Mouse (Mus musculus): ENCODE data around the gene Tmtc2.

The Tmtc2 gene

GRCm38 (mm10) chr10:105573908-105574694 lies at the start of gene Tmtc2:
Gene Tmtc2, minus strand, starts transcription at chr10:105574451.
- peak; percentile 95 for DNase-seq

- DNase-seq, result no peak
Observed at GRCm38 (mm10) chr10:105612117-105612516, 37.9 kb upstream of the Tmtc2 start.

DNA sequence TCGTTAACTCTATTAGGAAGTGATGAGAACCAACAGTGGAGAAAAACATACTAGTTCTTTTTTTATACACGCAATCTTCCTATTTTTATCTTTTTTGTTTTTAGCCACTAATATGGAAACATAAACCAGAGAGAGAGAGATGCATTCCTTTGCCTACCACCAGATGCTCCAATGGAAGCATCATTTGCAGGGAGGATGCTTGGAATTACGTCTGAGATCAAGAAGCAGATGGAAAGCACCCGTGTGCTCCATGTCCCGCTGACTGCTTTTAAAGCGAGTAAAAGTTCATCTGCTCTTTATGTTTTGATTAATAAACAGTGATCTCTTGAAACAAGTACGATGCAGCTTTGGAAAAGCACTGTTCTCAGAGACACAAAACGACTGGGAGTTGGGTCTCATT lies 24.6 kb upstream of the Tmtc2 start:
- no peak for DNase-seq

GRCm38 (mm10) chr10:105597226-105597625 lies 23.0 kb upstream of the Tmtc2 start:
- DNase-seq, result no peak

DNA sequence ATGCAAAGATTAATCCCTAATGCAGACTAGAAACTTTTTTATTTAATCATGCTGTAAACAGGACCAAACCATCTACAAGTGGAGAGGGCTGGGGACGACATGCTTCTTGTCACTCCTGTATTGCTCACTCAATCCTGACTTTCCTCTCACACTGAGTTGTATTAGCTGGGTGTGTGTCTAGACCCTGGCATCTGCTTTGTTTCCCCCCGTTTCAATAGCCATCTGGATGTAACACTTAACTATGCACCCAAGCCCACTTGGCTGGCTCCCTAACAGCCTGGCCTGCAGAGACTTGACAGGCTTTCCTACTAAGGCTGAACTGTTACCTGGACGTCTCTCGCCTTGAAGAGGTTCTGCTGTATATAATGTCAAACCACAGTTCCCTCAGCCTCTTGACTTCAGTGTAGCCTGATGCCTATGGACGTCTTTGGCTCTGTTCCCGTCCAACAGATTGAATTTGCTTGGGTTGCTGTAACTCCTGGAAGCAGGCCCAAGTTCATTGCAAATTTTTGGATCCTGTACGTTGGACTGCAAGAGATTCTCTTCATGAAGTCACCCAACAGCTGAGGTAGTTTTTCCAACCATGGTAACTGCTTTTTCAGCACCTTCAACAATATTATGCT lies 21.3 kb upstream of the Tmtc2 start:
- DNase-seq, result no peak

DNA sequence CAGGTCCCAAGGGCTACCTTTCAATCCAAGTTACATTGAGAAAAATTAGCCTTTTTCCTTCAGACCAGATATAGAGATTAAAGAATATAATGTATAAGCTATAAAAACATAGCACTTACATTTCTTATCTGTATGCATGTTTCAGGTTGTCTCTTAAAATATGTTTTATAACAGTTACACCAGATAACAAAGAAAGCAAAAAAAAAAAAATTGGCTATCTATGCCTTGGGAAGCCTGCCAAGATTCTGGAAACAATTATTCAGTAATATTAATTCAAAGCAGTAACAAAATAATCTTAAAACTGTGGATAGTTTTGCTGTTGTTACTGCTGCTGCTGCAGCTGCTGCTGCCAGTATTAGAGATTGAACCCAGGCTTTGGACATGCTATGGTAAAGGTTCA lies 13.9 kb upstream of the Tmtc2 start:
- DNase-seq, result no peak

- DNase-seq, result no peak
Observed at GRCm38 (mm10) chr10:105579318-105579717, 5.1 kb upstream of the Tmtc2 start.

GRCm38 (mm10) chr10:105578291-105578845 lies 4.1 kb upstream of the Tmtc2 start:
- peak; percentile 69 for DNase-seq

- DNase-seq, result peak; percentile 95
Observed at GRCm38 (mm10) chr10:105574695-105575660, 727 bp upstream of the Tmtc2 start.

GRCm38 (mm10) chr10:105573306-105573907 lies 844 bp downstream of the Tmtc2 start:
- DNase-seq, result no peak

DNA sequence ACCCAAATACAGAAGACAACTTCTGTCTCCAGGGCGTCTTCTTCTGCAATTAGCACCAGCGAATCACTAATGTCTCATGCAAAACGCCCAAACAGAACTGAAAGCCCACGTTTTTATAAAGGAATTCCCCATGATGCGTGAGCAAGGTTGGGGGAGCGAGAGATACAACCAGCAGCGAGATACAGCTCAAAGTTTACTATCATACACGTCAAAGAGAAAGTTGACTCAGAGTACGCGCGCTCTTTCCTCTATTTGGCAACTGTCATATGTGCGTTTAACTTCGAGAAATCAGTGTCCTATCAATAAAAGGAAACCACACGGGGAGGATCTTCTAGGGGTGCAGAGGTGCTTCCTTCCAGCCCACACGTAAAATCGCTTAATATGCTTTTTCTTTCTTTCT lies 1.4 kb downstream of the Tmtc2 start:
- peak; percentile 73 for DNase-seq

- DNase-seq, result peak; percentile 86
Observed at GRCm38 (mm10) chr10:105572301-105572700, 1.9 kb downstream of the Tmtc2 start.

GRCm38 (mm10) chr10:105571831-105572230 lies 2.4 kb downstream of the Tmtc2 start:
- no peak for DNase-seq

GRCm38 (mm10) chr10:105571019-105571418 lies 3.2 kb downstream of the Tmtc2 start:
- DNase-seq, result peak; percentile 33

DNA sequence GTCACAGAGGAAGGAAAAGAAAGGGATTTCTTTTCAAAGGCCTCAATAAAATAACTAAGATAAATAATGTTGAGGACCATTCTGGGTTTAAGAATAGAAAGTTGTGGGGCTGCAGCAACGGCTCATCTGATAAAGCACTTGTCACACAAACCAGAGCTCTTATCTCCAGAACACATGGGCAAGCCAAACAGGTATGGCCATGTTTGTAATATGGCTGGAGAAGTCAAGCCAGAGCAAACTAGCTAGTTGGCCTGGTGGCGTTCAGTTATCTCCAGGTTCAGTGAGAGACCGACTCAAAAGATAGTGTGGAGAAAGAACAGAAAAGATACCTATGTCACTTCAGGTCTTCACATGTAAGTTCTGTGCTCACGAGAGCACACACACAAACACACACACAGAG lies 4.7 kb downstream of the Tmtc2 start:
- no peak for DNase-seq

- DNase-seq, result peak; percentile 86
Observed at GRCm38 (mm10) chr10:105567825-105568531, 6.3 kb downstream of the Tmtc2 start.

- DNase-seq, result no peak
Observed at GRCm38 (mm10) chr10:105561548-105561947, 12.7 kb downstream of the Tmtc2 start.

DNA sequence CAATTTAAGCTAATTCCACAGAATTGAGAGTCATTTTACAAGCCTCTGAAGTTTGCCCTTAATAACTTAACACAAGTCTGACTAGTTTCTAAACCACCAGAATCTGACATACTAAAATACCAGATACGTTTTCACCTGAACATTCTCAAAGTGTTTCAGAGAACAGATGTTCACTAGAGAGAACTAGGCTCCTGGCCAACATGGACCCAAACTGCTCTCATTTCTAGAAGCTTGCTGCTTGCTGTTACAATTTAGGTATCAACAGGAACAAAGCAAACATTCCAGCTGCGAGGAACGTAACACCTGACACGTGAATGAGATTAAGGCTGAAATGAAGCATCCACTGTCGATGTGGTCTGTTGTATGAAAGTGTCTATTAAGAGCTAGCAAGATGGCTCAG lies 16.7 kb downstream of the Tmtc2 start:
- DNase-seq, result no peak

DNA sequence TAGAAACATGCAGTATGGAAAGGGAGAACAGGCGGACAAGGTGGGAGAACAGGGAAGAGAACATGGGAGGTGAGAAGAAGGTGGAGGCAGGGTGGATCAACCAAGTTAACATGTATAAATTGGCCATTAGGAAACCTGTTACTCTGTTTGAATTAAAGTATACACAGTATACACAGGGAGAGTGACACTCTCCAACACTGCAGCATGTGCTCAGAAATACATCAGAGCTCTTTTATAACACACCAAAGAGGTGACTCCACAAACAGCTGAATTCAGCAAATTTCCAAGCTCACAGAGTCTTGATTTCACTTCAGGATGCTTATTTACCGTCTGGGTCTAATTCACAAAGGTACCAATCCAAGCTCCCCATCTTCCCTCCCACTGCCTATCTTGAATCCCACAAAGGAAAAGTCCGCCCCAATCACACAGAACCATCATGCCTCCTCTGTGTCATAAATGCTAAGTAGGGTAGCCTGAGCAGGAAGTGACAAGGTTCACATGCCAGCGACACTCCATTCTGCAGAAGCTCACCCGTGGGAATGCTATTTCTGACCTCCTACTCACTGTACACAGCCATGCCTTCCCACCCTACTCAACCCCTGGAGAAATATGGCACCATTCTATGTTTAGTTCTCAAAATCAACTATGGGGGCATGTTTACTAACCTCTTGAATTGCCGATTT lies 17.2 kb downstream of the Tmtc2 start:
- no peak for DNase-seq

DNA sequence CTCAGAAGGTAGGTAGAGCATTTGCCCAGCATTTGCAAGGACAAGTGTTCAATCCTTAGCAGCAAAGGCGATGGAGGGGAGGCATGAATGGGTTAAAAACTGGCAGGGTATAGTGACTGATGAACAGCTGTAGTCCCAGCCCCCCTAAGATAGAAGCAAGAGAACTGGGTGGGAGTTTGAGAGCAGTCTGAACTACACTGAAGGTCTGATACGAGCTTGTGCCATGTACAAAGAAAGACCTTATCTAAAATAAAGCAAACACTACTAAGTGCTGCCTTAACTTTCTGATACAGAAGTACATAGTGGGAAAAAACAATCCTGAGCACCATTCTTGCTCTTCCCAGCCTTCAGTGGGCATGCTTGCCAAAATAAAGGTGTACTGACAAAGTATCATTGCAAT lies 20.1 kb downstream of the Tmtc2 start:
- DNase-seq, result no peak

GRCm38 (mm10) chr10:105548040-105548439 lies 26.2 kb downstream of the Tmtc2 start:
- DNase-seq, result no peak
